Mouse (Mus musculus): ENCODE results near the gene Rfxank. TPM values are rescaled to one million over a fixed set of nuclear protein-coding genes. Genes with fewer than 3 reads are reported as not detected.

Rfxank gene
- polyA plus RNA-seq, 2 experiments, result 17.6 to 33.5 TPM

- H3K4me3 ChIP-seq (replicated peaks; ENCODE audit: low read length), result no peak overlapping the region
- no peaks in the 10 kb centered on the region for H3K9me3 ChIP-seq (ENCODE audit: control insufficient read depth, low read length)
- no peak for DNase-seq (ENCODE audit: low spot score)
- H3K4me2 ChIP-seq (replicated peaks; ENCODE audit: low read depth, low read length, severe bottlenecking), result 0 out of 2 replicates have a peak overlapping the region, but pooled peaks have one; percentile 10
- H3K36me3 ChIP-seq (ENCODE audit: control insufficient read depth, insufficient read depth, low read length), result peaks cover 21% of the 10 kb centered on the region
- no peaks in the 10 kb centered on the region for H3K27me3 ChIP-seq (ENCODE audit: control insufficient read depth, insufficient read depth, low read length)
- H3K4me1 ChIP-seq (ENCODE audit: control insufficient read depth, insufficient read depth, low read length), result no peaks in the 10 kb centered on the region
- no peak for ATAC-seq (ENCODE audit: low FRiP score, low read depth)
- no peak overlapping the region for H3K27ac ChIP-seq (replicated peaks; ENCODE audit: low read depth, low read length)
- no peak overlapping the region for H3K9ac ChIP-seq (ENCODE audit: low read depth, low read length, severe bottlenecking)
- TF ChIP-seq POLR2A (IDR thresholded peaks at IDR 0.05; ENCODE audit: borderline replicate concordance, extremely low read depth, insufficient read depth, insufficient read length), result no peak
- 14% methylated on average over 13 of the region's 13 CpGs for WGBS
Observed at GRCm38 (mm10) chr8:70150158-70150557, 11.2 kb upstream of the Rfxank start.

DNA sequence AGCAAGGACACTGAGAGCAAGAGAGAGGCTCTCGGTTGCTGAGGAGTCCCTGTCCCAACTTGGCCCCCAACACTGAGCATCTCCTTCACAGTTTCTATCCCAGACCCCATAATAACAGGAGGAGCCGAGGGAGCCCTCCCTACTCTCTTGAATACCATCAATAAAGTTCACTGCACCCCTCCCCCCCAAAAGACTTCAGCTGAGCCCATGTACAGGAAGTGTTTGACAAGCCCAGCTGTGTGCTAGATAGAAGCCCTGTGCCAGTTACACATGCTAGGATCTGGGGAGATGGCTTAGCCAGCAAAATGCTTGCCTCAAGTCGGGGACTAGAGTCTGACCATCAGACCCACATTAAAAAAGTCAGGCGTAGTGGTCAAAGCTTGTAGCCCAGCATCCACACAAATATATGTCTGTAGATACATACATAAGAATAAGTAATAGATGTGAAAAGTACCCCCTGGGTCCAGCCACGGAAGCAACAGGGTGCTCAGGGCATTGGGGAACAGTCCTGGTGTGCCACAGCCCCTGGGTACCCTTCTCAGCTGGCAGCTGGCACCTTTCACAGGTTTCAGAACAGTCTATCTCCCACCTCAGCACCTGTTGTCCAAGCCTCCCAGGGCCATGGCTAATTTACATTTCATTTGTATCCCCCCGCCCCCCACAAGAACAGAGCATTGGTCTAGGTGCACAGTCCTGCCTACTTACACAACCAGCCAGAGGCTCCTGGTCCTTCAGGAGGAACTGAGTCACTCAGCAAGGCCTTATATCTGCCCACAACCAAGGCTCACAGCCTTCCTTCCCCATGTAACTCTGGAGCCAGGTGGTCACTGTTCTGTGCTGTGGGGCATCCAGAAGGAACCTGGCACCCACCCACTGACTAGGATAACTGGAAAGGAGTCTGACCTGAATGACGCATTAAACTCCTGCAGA is 9.0 kb upstream of the Rfxank start:
- Histone ChIP-seq H3K36me3 (ENCODE audit: control insufficient read depth, insufficient read depth, low read length) (peaks cover 40% of the 10 kb centered on the region), H3K4me2 (replicated peaks; ENCODE audit: low read depth, low read length, severe bottlenecking) (no peak overlapping the region), H3K27me3 (ENCODE audit: control insufficient read depth, insufficient read depth, low read length) (no peaks in the 10 kb centered on the region), H3K27ac (replicated peaks; ENCODE audit: low read depth, low read length) (no peak overlapping the region), H3K4me1 (ENCODE audit: control insufficient read depth, insufficient read depth, low read length) (no peaks in the 10 kb centered on the region), H3K9me3 (ENCODE audit: control insufficient read depth, low read length) (no peaks in the 10 kb centered on the region), H3K4me3 (replicated peaks; ENCODE audit: low read length) (no peak overlapping the region), H3K9ac (ENCODE audit: low read depth, low read length, severe bottlenecking) (no peak overlapping the region)
- WGBS, result 88% methylated on average over 7 of the region's 7 CpGs
- no peak for TF ChIP-seq POLR2A (IDR thresholded peaks at IDR 0.05; ENCODE audit: borderline replicate concordance, extremely low read depth, insufficient read depth, insufficient read length)
- ATAC-seq (ENCODE audit: low FRiP score, low read depth), result no peak
- no peak for DNase-seq (ENCODE audit: low spot score)

- TF ChIP-seq POLR2A (IDR thresholded peaks at IDR 0.05; ENCODE audit: borderline replicate concordance, extremely low read depth, insufficient read depth, insufficient read length), result no peak
- Histone ChIP-seq H3K4me2 (replicated peaks; ENCODE audit: low read depth, low read length, severe bottlenecking) (peak overlapping the region; percentile 53), H3K36me3 (ENCODE audit: control insufficient read depth, insufficient read depth, low read length) (peaks cover 42% of the 10 kb centered on the region), H3K9ac (ENCODE audit: low read depth, low read length, severe bottlenecking) (peak overlapping the region; percentile 72), H3K4me1 (ENCODE audit: control insufficient read depth, insufficient read depth, low read length) (peaks cover 13% of the 10 kb centered on the region), H3K4me3 (replicated peaks; ENCODE audit: low read length) (peak overlapping the region; percentile 83), H3K27ac (replicated peaks; ENCODE audit: low read depth, low read length) (peak overlapping the region; percentile 71), H3K9me3 (ENCODE audit: control insufficient read depth, low read length) (no peaks in the 10 kb centered on the region), H3K27me3 (ENCODE audit: control insufficient read depth, insufficient read depth, low read length) (no peaks in the 10 kb centered on the region)
- DNase-seq (ENCODE audit: low spot score), result no peak
- WGBS, result 8% methylated on average over 9 of the region's 9 CpGs
- ATAC-seq (ENCODE audit: low FRiP score, low read depth), result no peak
Observed at GRCm38 (mm10) chr8:70139981-70140380, 1.0 kb upstream of the Rfxank start.

- Histone ChIP-seq H3K27ac (replicated peaks; ENCODE audit: low read depth, low read length) (no peak overlapping the region), H3K4me1 (ENCODE audit: control insufficient read depth, insufficient read depth, low read length) (peaks cover 13% of the 10 kb centered on the region), H3K27me3 (ENCODE audit: control insufficient read depth, insufficient read depth, low read length) (no peaks in the 10 kb centered on the region), H3K4me3 (replicated peaks; ENCODE audit: low read length) (peak overlapping the region; percentile 83), H3K4me2 (replicated peaks; ENCODE audit: low read depth, low read length, severe bottlenecking) (peak overlapping the region; percentile 50; the same call in 1 of the 2 replicates), H3K9ac (ENCODE audit: low read depth, low read length, severe bottlenecking) (peak overlapping the region; percentile 57; the same call in 1 of the 2 replicates), H3K9me3 (ENCODE audit: control insufficient read depth, low read length) (no peaks in the 10 kb centered on the region), H3K36me3 (ENCODE audit: control insufficient read depth, insufficient read depth, low read length) (peaks cover 45% of the 10 kb centered on the region)
- 74% methylated on average over 4 of the region's 4 CpGs for WGBS
- ATAC-seq (ENCODE audit: low FRiP score, low read depth) (no peak), DNase-seq (ENCODE audit: low spot score) (no peak)
- no peak for TF ChIP-seq POLR2A (IDR thresholded peaks at IDR 0.05; ENCODE audit: borderline replicate concordance, extremely low read depth, insufficient read depth, insufficient read length)
Observed at GRCm38 (mm10) chr8:70137890-70138289, 1.1 kb downstream of the Rfxank start.

GRCm38 (mm10) chr8:70136591-70136990 is 2.4 kb downstream of the Rfxank start:
- no peak for TF ChIP-seq POLR2A (IDR thresholded peaks at IDR 0.05; ENCODE audit: borderline replicate concordance, extremely low read depth, insufficient read depth, insufficient read length)
- peaks cover 16% of the 10 kb centered on the region for H3K4me1 ChIP-seq (ENCODE audit: control insufficient read depth, insufficient read depth, low read length)
- H3K9ac ChIP-seq (ENCODE audit: low read depth, low read length, severe bottlenecking), result no peak overlapping the region
- ATAC-seq (ENCODE audit: low FRiP score, low read depth) (no peak), DNase-seq (ENCODE audit: low spot score) (no peak)
- peaks cover 46% of the 10 kb centered on the region for H3K36me3 ChIP-seq (ENCODE audit: control insufficient read depth, insufficient read depth, low read length)
- no peak overlapping the region for H3K27ac ChIP-seq (replicated peaks; ENCODE audit: low read depth, low read length)
- H3K4me2 ChIP-seq (replicated peaks; ENCODE audit: low read depth, low read length, severe bottlenecking), result no peak overlapping the region
- H3K4me3 ChIP-seq (replicated peaks; ENCODE audit: low read length), result no peak overlapping the region
- no peaks in the 10 kb centered on the region for H3K9me3 ChIP-seq (ENCODE audit: control insufficient read depth, low read length)
- H3K27me3 ChIP-seq (ENCODE audit: control insufficient read depth, insufficient read depth, low read length), result no peaks in the 10 kb centered on the region
- WGBS, result 81% methylated on average over 4 of the region's 4 CpGs
